Mouse (Mus musculus) ovary, postnatal 10 days (tissue): Measurements from ENCODE around the gene Gm20532.

Experiments
- DNase-seq: peaks from one replicate; pipeline ENCODE4 v3.0.0; 2022; ENCODE audit warnings: low spot score

Gm20532 gene

GRCm38 (mm10) chr2:26622984-26623383 lies 36.5 kb downstream of the Gm20532 start:
- DNase-seq: no peak

- no peak for DNase-seq
Observed at GRCm38 (mm10) chr2:26625419-26625818, 39.0 kb downstream of the Gm20532 start.

- no peak for DNase-seq
Observed at GRCm38 (mm10) chr2:26626081-26626480, 39.6 kb downstream of the Gm20532 start.

- DNase-seq: no peak
Observed at GRCm38 (mm10) chr2:26627921-26628739, 41.7 kb downstream of the Gm20532 start, which contains the start of gene Fam69b. Gene Fam69b (plus strand): TSS chr2:26628457.

- DNase-seq: no peak
Observed at GRCm38 (mm10) chr2:26628792-26629437, 42.5 kb downstream of the Gm20532 start.

GRCm38 (mm10) chr2:26632541-26633395 lies 46.3 kb downstream of the Gm20532 start:
- DNase-seq: no peak

GRCm38 (mm10) chr2:26633953-26634530 lies 47.6 kb downstream of the Gm20532 start:
- no peak for DNase-seq

- no peak for DNase-seq
Observed at GRCm38 (mm10) chr2:26634629-26635488, 48.4 kb downstream of the Gm20532 start.

- no peak for DNase-seq
Observed at GRCm38 (mm10) chr2:26635489-26636324, 49.3 kb downstream of the Gm20532 start.

GRCm38 (mm10) chr2:26636325-26636635 lies 49.8 kb downstream of the Gm20532 start:
- DNase-seq: no peak

- no peak for DNase-seq
Observed at GRCm38 (mm10) chr2:26637316-26637932, 51.0 kb downstream of the Gm20532 start.

- no peak for DNase-seq
Observed at GRCm38 (mm10) chr2:26638039-26638438, 51.6 kb downstream of the Gm20532 start.

GRCm38 (mm10) chr2:26638572-26638971 lies 52.1 kb downstream of the Gm20532 start:
- DNase-seq: no peak

GRCm38 (mm10) chr2:26639083-26639482 lies 52.6 kb downstream of the Gm20532 start:
- DNase-seq: no peak

- DNase-seq: peak; percentile 99
Observed at GRCm38 (mm10) chr2:26639838-26640830, 53.7 kb downstream of the Gm20532 start.

GRCm38 (mm10) chr2:26641006-26641647 lies 54.7 kb downstream of the Gm20532 start:
- DNase-seq: no peak

GRCm38 (mm10) chr2:26643942-26644341 lies 57.5 kb downstream of the Gm20532 start:
- DNase-seq: no peak

- DNase-seq: no peak
Observed at GRCm38 (mm10) chr2:26646643-26647293, 60.3 kb downstream of the Gm20532 start.
